Mouse (Mus musculus): Measurements from ENCODE around the gene Sprn. TPM values are rescaled to one million over a fixed set of nuclear protein-coding genes. Genes with fewer than 3 reads are reported as not detected.
"Not testable (repeated sequence)": the region's sequence is repeated elsewhere in the genome, so short reads cannot be mapped to it uniquely, and the experiment has no call there.

Sprn gene
- total and polyA plus RNA-seq, 2 experiments, result 1.4 to 1.7 TPM

- TF ChIP-seq CTCF (IDR thresholded peaks at IDR 0.05; ENCODE audit: low read depth, low read length), result no peak
- TF ChIP-seq POLR2A (IDR thresholded peaks at IDR 0.05; ENCODE audit: extremely low read depth, insufficient read depth, low read length), result no peak
- under 1% methylated on average over 8 of the region's 8 CpGs for WGBS
- DNase-seq (ENCODE audit: extremely low read depth, low read depth, low spot score), result no peak
Observed at GRCm38 (mm10) chr7:140138021-140138310, 16.7 kb downstream of the Sprn start.

DNA sequence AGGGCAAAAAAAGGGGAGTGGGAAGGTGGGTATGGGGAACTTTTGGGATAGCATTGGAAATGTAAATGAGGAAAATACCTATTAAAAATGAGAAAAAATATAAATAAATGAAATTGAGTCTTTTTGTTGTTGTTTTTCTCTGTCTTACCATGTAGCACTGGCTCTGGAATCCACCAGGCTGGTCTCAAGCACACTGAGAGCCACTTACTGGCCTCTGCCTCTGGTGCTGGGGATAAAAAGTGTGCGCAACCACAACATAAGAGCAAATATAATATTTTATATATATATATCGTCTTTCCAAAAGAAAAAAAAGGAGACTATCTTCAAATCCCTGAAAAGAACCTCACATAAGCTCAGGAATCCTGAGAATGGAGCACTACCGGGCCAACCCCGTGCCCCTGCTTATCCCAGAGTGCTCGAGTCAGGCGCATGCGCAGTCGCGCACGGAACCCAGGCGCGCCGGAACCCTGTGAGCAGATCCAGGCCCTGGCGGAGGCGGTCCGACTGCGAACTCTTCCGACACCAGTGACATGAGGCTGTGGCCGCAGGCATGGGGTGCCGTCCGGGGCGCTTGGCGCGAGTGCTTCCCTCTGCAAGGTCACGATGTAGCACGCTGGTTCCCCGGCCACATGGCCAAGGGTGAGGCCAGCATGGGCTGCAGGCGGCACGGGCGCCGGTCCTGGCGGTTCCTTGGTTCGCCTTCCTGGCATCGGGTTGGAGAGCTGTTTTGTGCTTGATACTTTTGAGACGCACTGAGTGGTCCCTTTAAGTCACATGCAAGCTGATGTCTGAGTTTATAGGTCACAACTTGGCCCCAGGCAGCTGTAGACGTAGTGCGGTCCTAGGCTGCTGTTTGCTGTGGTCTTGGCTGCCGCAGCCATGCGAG lies 17.3 kb downstream of the Sprn start, which contains the start of gene Mtg1:
Gene Mtg1, plus strand, starts transcription at position 430 of the 886 bp plus-strand sequence.
- peak; percentile 65 for TF ChIP-seq POLR2A (IDR thresholded peaks at IDR 0.05; ENCODE audit: extremely low read depth, insufficient read depth, low read length)
- no peak for TF ChIP-seq CTCF (IDR thresholded peaks at IDR 0.05; ENCODE audit: low read depth, low read length)
- Histone ChIP-seq H3K4me3 (ENCODE audit: insufficient read depth, low read depth, low read length) (peak within 1 kb of the TSS; percentile 82), H3K27me3 (ENCODE audit: control insufficient read depth, insufficient read depth, low read length) (no peaks in the 10 kb centered on the region), H3K4me1 (ENCODE audit: control insufficient read depth, insufficient read depth, low read length) (peaks cover 2% of the 10 kb centered on the region; the same call in 1 of the 2 replicates), H3K9ac (ENCODE audit: low read depth, low read length) (peak within 1 kb of the TSS; percentile 90), H3K36me3 (ENCODE audit: control insufficient read depth, insufficient read depth, low read length) (peaks cover 8% of the 10 kb centered on the region), H3K27ac (replicated peaks; ENCODE audit: insufficient read depth, low read depth, low read length) (peak within 1 kb of the TSS; percentile 72), H3K79me2 (ENCODE audit: control insufficient read depth, insufficient read depth, low read length) (no peaks in the 10 kb centered on the region)
- WGBS, result 2% methylated on average over 39 of the region's 39 CpGs
- peak; percentile 82 for DNase-seq (ENCODE audit: extremely low read depth, low read depth, low spot score)

More at GRCm38 (mm10) chr7:140138021-140138310, 16.7 kb downstream of the Sprn start:
- H3K4me3 ChIP-seq (ENCODE audit: insufficient read depth, low read depth, low read length), result peak overlapping the region; percentile 82
- peaks cover 2% of the 10 kb centered on the region; the same call in 1 of the 2 replicates for H3K4me1 ChIP-seq (ENCODE audit: control insufficient read depth, insufficient read depth, low read length)
- H3K36me3 ChIP-seq (ENCODE audit: control insufficient read depth, insufficient read depth, low read length), result peaks cover 4% of the 10 kb centered on the region
- no peaks in the 10 kb centered on the region for H3K27me3 ChIP-seq (ENCODE audit: control insufficient read depth, insufficient read depth, low read length)
- peak overlapping the region; percentile 90 for H3K9ac ChIP-seq (ENCODE audit: low read depth, low read length)
- peak overlapping the region; percentile 72 for H3K27ac ChIP-seq (replicated peaks; ENCODE audit: insufficient read depth, low read depth, low read length)
- no peaks in the 10 kb centered on the region for H3K79me2 ChIP-seq (ENCODE audit: control insufficient read depth, insufficient read depth, low read length)

DNA sequence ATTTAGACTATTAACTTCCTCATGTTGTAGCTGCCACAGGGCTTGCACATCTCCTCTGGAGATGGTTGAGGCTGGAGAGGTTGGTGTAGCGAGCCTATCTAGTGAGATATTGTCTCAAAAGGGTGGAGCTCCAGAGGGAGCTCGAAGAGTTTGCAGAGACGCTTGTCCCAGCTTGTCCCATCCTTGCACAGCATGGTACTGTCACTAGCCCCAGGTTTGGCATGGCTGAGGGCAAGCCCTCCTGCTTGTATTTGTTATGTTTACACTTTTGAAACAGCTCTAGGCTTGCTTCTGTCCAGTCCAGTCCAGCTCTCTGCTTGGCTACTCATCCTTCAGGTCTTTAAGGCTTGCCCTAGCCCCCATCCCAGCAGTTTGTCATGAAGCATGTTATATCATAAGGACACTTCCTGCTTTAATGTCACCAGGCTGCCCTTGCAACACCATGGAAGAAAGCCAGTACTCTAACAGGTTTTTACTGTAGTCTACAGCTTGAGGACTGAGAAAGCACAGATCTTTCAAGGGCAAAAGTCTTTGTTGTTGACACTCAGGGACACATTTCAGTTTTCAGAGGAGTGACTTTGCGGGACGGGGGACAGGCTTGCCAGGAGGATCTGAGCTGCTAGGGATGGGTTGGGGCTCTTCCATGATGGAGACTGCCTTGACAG lies 19.4 kb downstream of the Sprn start:
- no peaks in the 10 kb centered on the region for H3K27me3 ChIP-seq (ENCODE audit: control insufficient read depth, insufficient read depth, low read length)
- H3K4me1 ChIP-seq (ENCODE audit: control insufficient read depth, insufficient read depth, low read length), result peaks cover 2% of the 10 kb centered on the region; the same call in 1 of the 2 replicates
- H3K27ac ChIP-seq (replicated peaks; ENCODE audit: insufficient read depth, low read depth, low read length), result no peak overlapping the region
- no peak overlapping the region for H3K9ac ChIP-seq (ENCODE audit: low read depth, low read length)
- TF ChIP-seq CTCF (IDR thresholded peaks at IDR 0.05; ENCODE audit: low read depth, low read length), result no peak
- no peak for TF ChIP-seq POLR2A (IDR thresholded peaks at IDR 0.05; ENCODE audit: extremely low read depth, insufficient read depth, low read length)
- no peak overlapping the region for H3K4me3 ChIP-seq (ENCODE audit: insufficient read depth, low read depth, low read length)
- 90% methylated on average over 5 of the region's 5 CpGs for WGBS
- peaks cover 22% of the 10 kb centered on the region for H3K36me3 ChIP-seq (ENCODE audit: control insufficient read depth, insufficient read depth, low read length)
- DNase-seq (ENCODE audit: extremely low read depth, low read depth, low spot score), result no peak
- H3K79me2 ChIP-seq (ENCODE audit: control insufficient read depth, insufficient read depth, low read length), result no peaks in the 10 kb centered on the region

- not testable (repeated sequence) for H3K4me1 ChIP-seq (ENCODE audit: control insufficient read depth, insufficient read depth, low read length); DNase-seq (ENCODE audit: extremely low read depth, low read depth, low spot score); H3K9ac ChIP-seq (ENCODE audit: low read depth, low read length); H3K27me3 ChIP-seq (ENCODE audit: control insufficient read depth, insufficient read depth, low read length); H3K27ac ChIP-seq (replicated peaks; ENCODE audit: insufficient read depth, low read depth, low read length); H3K4me3 ChIP-seq (ENCODE audit: insufficient read depth, low read depth, low read length); H3K79me2 ChIP-seq (ENCODE audit: control insufficient read depth, insufficient read depth, low read length)
- peaks cover 31% of the 10 kb centered on the region for H3K36me3 ChIP-seq (ENCODE audit: control insufficient read depth, insufficient read depth, low read length)
- WGBS, result 88% methylated on average over 7 of the region's 7 CpGs
Observed at GRCm38 (mm10) chr7:140134033-140134432, 20.6 kb downstream of the Sprn start.

DNA sequence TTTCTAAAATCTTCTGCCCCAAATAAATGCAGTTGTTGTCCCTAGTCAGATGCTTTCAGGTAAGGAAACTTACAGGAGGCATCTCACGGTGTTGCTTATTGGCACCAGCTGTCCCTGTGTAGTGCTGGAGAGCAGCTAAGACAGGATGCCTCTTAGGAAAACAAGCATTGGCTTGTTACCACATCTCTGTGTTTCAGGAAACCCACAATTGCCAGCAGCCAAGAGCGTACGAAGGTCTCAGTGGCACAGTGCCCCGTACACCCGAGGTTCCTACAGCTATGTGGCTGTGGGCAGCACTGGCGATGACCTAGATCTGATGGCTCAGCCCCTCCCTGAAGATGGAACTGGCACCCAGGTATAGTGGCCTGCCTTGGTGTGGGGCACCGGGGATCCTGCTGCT lies 22.5 kb downstream of the Sprn start:
- not testable (repeated sequence) for H3K4me3 ChIP-seq (ENCODE audit: insufficient read depth, low read depth, low read length); H3K27me3 ChIP-seq (ENCODE audit: control insufficient read depth, insufficient read depth, low read length); H3K27ac ChIP-seq (replicated peaks; ENCODE audit: insufficient read depth, low read depth, low read length); H3K79me2 ChIP-seq (ENCODE audit: control insufficient read depth, insufficient read depth, low read length); DNase-seq (ENCODE audit: extremely low read depth, low read depth, low spot score); H3K4me1 ChIP-seq (ENCODE audit: control insufficient read depth, insufficient read depth, low read length); H3K9ac ChIP-seq (ENCODE audit: low read depth, low read length)
- 93% methylated on average over 7 of the region's 7 CpGs for WGBS
- peaks cover 41% of the 10 kb centered on the region for H3K36me3 ChIP-seq (ENCODE audit: control insufficient read depth, insufficient read depth, low read length)

DNA sequence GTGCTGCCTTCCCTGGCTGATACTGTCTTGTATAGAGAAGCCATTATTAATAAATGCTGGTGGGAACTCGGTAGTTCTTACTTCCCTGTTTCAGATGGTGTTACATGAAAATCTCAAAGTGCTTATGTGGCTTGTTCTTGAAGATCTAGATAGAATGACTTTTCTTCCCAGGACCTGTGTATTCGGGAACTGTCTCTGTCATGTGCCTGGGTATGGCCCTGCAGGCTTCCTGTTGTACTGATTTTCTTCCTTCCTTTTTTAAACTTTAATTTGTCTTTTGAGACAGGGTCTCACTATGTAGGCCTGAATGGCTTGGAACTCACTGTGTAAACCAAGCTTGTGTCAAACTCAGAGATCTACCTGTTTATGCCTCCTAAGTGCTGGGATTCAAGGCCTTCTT lies 26.8 kb downstream of the Sprn start:
- Histone ChIP-seq H3K79me2 (ENCODE audit: control insufficient read depth, insufficient read depth, low read length) (no peaks in the 10 kb centered on the region; the same call in 1 of the 2 replicates), H3K4me3 (ENCODE audit: insufficient read depth, low read depth, low read length) (no peak overlapping the region), H3K27me3 (ENCODE audit: control insufficient read depth, insufficient read depth, low read length) (no peaks in the 10 kb centered on the region), H3K27ac (replicated peaks; ENCODE audit: insufficient read depth, low read depth, low read length) (no peak overlapping the region), H3K9ac (ENCODE audit: low read depth, low read length) (no peak overlapping the region), H3K4me1 (ENCODE audit: control insufficient read depth, insufficient read depth, low read length) (peaks cover 8% of the 10 kb centered on the region), H3K36me3 (ENCODE audit: control insufficient read depth, insufficient read depth, low read length) (peaks cover 36% of the 10 kb centered on the region)
- DNase-seq (ENCODE audit: extremely low read depth, low read depth, low spot score), result peak; percentile 34
- TF ChIP-seq CTCF (IDR thresholded peaks at IDR 0.05; ENCODE audit: low read depth, low read length) (no peak), POLR2A (IDR thresholded peaks at IDR 0.05; ENCODE audit: extremely low read depth, insufficient read depth, low read length) (no peak)
- WGBS, result 85% methylated on average over 2 of the region's 2 CpGs

All from liver, adult 2 months (tissue).